Mouse (Mus musculus) lung, postnatal 0 days (tissue): ENCODE data around the gene Col9a3.

Source experiments
- CTCF ChIP-seq: IDR thresholded peaks from 2 replicates; pipeline ENCODE4 v1.5.1; 2016; ENCODE audit warnings: antibody characterized with exemption, mild to moderate bottlenecking
- EP300 ChIP-seq: IDR thresholded peaks from 2 replicates; pipeline ENCODE4 v1.6.1; 2016; ENCODE audit warnings: antibody characterized with exemption, mild to moderate bottlenecking, control low read depth

GRCm38 (mm10) chr2:180658381-180658780, 60.8 kb downstream of the Col9a3 start:
- TF ChIP-seq CTCF, result no peak
- no peak for TF ChIP-seq EP300
